Mouse (Mus musculus) cortical plate, adult 2 months (tissue): Measurements from ENCODE around the gene Gm45140.

Experiments
- CTCF ChIP-seq: fragments of 200-500 bp; IDR thresholded peaks from 2 replicates; pipeline ENCODE4 v1.5.1; 2011; ENCODE audit warnings: mild to moderate bottlenecking, control low read depth, low read length; ENCODE audit not compliant: insufficient read depth; ENCODE audit errors: extremely low read depth
- POLR2A ChIP-seq: fragments of 200-500 bp; IDR thresholded peaks from 2 replicates; pipeline ENCODE4 v1.6.1; 2011; ENCODE audit warnings: mild to moderate bottlenecking, low read length, control low read depth; ENCODE audit not compliant: insufficient read depth; ENCODE audit errors: extremely low read depth

DNA sequence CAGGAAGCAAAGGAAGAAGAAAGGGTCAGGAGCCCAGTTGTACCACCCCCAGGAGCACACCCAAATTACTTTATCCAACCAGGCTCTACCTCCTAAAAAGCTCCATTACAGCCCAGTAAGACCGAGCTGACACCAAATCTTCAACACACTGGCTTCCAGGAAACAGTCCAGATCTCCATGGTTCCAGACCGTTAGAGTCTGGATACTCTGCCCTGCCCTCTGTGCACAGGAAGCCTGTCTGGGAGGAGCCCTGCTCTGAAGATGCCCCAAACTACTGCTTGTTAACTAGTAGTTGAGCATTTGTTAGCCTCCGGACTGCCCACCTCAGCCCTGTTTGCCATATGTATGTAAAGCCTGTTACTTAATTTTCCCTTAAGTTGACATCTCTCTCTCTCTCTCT lies 89.5 kb downstream of the Gm45140 start:
- TF ChIP-seq POLR2A (no peak), CTCF (no peak)
